Mouse (Mus musculus) liver, adult 2 months (tissue): Measurements from ENCODE around the gene C2cd5. TPM values are rescaled to one million over a fixed set of nuclear protein-coding genes. Genes with fewer than 3 reads are reported as not detected.

Experiments
- DNase-seq: peaks from one replicate; pipeline ENCODE4 v3.0.0-alpha.2; 2011; ENCODE audit warnings: low read depth, low spot score; ENCODE audit errors: extremely low read depth
- H3K27ac ChIP-seq: fragments of 200-500 bp; replicated peaks from 2 replicates; pipeline ENCODE4 v1.5.1; 2012; ENCODE audit warnings: low read depth, mild to moderate bottlenecking, control low read depth, inconsistent platforms, low read length; ENCODE audit not compliant: insufficient read depth
- H3K27me3 ChIP-seq: fragments of 200-500 bp; 2 replicates; pipeline ENCODE4 v1.6.1; 2012; ENCODE audit warnings: mild to moderate bottlenecking, moderate library complexity, low read length, inconsistent platforms; ENCODE audit not compliant: control insufficient read depth, insufficient read depth
- H3K36me3 ChIP-seq: fragments of 200-500 bp; 2 replicates; pipeline ENCODE4 v1.6.1; 2012; ENCODE audit warnings: low read length, inconsistent platforms; ENCODE audit not compliant: control insufficient read depth, insufficient read depth
- H3K4me1 ChIP-seq: fragments of 200-500 bp; 2 replicates; pipeline ENCODE4 v1.6.1; 2011; ENCODE audit warnings: low read length; ENCODE audit not compliant: control insufficient read depth, insufficient read depth
- H3K4me3 ChIP-seq: fragments of 200-500 bp; 2 replicates; pipeline ENCODE4 v1.5.1; 2011; ENCODE audit warnings: low read depth, mild to moderate bottlenecking, control low read depth, low read length, moderate library complexity; ENCODE audit not compliant: insufficient read depth
- H3K79me2 ChIP-seq: fragments of 200-500 bp; 2 replicates; pipeline ENCODE4 v1.6.1; 2012; ENCODE audit warnings: inconsistent platforms, mild to moderate bottlenecking, low read length, moderate library complexity; ENCODE audit not compliant: control insufficient read depth, insufficient read depth
- H3K9ac ChIP-seq: fragments of 200-500 bp; 2 replicates; pipeline ENCODE4 v1.6.1; 2012; ENCODE audit warnings: low read depth, mild to moderate bottlenecking, control low read depth, inconsistent platforms, low read length
- CTCF ChIP-seq: fragments of 200-500 bp; IDR thresholded peaks from 2 replicates; pipeline ENCODE4 v1.5.1; 2011; ENCODE audit warnings: low read depth, low read length, control low read depth
- POLR2A ChIP-seq: fragments of 200-500 bp; IDR thresholded peaks from 2 replicates; pipeline ENCODE4 v1.6.1; 2011; ENCODE audit warnings: low read length, control low read depth; ENCODE audit not compliant: insufficient read depth; ENCODE audit errors: extremely low read depth
- WGBS: fragments of 180-500 bp; shearing (Covaris S2); methylation state at CpG from one replicate; pipeline ENCODE4 v1.1.7; 2018; 5-methylcytosine and 5-hydroxymethylcytosine counted together
- polyA plus RNA-seq: library from polyadenylated mRNA; depleted of rRNA; stranded (reverse); fragments of >200 nt; gene quantifications from 2 replicates; pipeline ENCODE4 v1.2.3, GENCODE M21; 2012
- total RNA-seq: library from RNA; depleted of rRNA; stranded (reverse); fragments of >200 nt; gene quantifications from 2 replicates; pipeline ENCODE4 v1.2.3, GENCODE M21; 2014

The C2cd5 gene
- total and polyA plus RNA-seq, 2 experiments = 3.2 to 4.1 TPM

DNA sequence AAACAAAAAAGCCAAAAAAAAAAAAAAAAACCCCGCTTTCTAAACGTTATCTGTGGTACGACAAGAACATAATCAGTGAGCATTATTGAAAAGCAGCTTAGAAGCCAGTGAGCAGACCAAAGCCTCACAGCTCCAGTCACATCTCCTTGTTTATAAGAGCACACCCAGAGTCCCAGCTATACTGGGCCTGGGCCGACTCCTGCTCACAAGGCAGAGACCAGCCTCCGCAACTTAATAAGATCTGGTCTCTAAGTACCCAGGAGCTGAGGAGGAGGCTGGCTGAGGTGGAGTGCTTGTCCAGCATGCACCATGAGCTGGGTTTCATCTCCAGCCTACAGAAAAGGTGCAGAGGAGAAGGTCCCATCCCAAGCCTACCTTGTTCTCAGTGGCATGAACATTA lies 29.9 kb downstream of the C2cd5 start:
- peaks cover 3% of the 10 kb centered on the region for H3K36me3 ChIP-seq
- no peak for DNase-seq
- TF ChIP-seq POLR2A (no peak), CTCF (no peak)
- H3K4me1 ChIP-seq = peaks cover 3% of the 10 kb centered on the region; the same call in 1 of the 2 replicates
- H3K9ac ChIP-seq = no peak overlapping the region
- no peaks in the 10 kb centered on the region for H3K79me2 ChIP-seq
- no peak overlapping the region for H3K4me3 ChIP-seq
- H3K27me3 ChIP-seq = no peaks in the 10 kb centered on the region
- WGBS = 92% methylated on average over 5 of the region's 5 CpGs
- H3K27ac ChIP-seq = no peak overlapping the region

DNA sequence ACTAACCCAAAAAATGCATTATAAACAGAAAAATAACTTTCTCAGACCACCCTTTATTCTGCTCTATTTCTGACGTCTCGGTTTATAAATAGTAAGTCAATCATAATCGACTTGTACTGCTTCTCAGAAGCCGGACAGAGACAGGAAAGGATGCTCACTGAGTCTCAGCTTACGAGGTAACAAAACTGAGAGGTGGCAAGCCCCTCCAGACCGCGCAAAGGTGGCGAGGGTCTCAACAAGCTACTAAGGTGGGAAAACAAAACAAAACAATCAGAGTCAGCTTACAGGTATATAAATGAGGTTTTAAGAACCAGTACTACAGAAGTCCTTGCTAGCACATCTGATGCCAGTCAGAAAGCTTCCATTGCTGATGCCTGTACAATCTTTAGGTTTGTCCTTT lies 30.3 kb downstream of the C2cd5 start:
- Histone ChIP-seq H3K79me2 (no peaks in the 10 kb centered on the region), H3K4me3 (no peak overlapping the region), H3K27ac (no peak overlapping the region), H3K27me3 (no peaks in the 10 kb centered on the region), H3K4me1 (peaks cover 3% of the 10 kb centered on the region; the same call in 1 of the 2 replicates), H3K36me3 (peaks cover 3% of the 10 kb centered on the region), H3K9ac (no peak overlapping the region)
- no peak for DNase-seq
- WGBS = 95% methylated on average over 8 of the region's 8 CpGs
- TF ChIP-seq POLR2A (no peak), CTCF (no peak)

DNA sequence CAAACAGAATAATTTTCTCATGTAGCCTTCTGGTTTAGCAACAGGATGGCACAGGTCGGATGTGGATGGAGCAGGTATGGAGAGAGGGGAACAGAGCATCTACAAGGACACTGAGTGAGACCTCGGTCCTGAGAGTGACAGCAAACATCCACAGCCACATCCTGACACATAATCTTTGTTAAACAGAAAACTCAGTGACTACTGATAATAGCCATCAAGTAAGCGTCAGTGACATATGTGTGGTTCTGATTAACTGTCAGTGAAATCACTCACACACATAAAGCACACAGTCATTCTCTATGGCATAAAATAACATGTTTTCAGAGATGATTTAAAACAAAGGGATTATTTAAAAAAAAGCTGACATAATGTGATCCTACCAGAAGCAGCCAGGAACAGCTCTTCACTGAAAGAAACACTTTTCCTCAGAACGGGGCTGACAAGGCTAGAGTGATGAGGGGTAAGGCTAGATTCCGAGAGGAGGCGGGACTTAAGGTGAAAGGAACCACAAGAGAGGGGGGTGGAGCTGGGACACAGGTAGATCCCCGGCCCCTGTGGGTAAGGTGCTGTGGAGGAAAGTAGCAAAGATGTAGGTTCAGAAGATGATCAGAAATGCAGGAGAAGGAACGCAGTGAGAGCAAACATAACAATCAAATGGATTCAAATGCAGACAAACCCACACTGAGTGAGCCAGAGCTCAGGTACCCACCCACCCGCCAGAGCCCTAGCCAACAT lies 31.6 kb downstream of the C2cd5 start:
- Histone ChIP-seq H3K4me1 (peaks cover 3% of the 10 kb centered on the region; the same call in 1 of the 2 replicates), H3K9ac (no peak overlapping the region), H3K27ac (no peak overlapping the region), H3K4me3 (no peak overlapping the region), H3K79me2 (no peaks in the 10 kb centered on the region), H3K36me3 (peaks cover 2% of the 10 kb centered on the region; the same call in 1 of the 2 replicates), H3K27me3 (no peaks in the 10 kb centered on the region)
- DNase-seq = no peak
- TF ChIP-seq CTCF (no peak), POLR2A (no peak)
- 87% methylated on average over 9 of the region's 9 CpGs for WGBS

DNA sequence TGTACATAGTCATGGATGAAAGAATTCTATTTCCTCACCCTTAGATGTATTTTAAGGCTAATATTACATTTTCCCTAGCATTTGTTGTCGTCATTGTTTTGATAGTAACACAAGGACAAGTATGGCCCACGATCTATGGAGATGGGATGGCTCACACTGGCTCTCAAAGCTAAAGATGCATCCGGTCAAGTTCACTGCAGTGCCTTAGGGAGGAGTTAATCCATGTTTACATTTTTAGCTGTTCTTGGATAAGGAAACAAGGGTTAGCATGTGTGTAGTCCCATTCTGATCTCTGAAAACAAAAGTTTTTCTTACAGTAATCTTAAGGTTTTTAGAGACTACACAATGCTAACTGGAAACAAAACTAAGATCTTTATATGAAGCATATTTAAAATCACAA lies 32.3 kb downstream of the C2cd5 start:
- WGBS = 76% methylated on average over 3 of the region's 3 CpGs
- Histone ChIP-seq H3K4me3 (no peak overlapping the region), H3K79me2 (no peaks in the 10 kb centered on the region), H3K27ac (no peak overlapping the region), H3K4me1 (peaks cover 3% of the 10 kb centered on the region; the same call in 1 of the 2 replicates), H3K9ac (no peak overlapping the region), H3K27me3 (no peaks in the 10 kb centered on the region), H3K36me3 (no peaks in the 10 kb centered on the region)
- TF ChIP-seq POLR2A (no peak), CTCF (no peak)
- DNase-seq = no peak

DNA sequence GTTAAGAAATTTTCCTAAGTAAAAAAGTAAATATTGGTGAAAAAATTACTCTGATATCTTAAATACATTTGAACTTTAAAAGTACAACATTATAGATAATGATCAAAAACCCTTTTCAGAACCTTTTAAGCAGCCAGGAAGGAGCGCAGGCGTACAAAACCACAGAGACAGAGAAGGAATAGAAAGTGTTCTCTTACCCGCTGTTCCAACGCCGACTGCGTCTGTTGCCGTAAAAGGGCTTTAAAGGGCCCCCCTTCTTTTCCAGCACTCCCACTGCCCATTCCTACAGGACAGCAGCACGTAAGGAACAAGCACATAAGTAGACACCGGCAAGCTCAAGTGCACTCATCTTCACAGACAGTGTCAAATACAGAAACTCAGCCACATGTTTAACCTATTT lies 33.1 kb downstream of the C2cd5 start:
- Histone ChIP-seq H3K36me3 (no peaks in the 10 kb centered on the region), H3K4me1 (no peaks in the 10 kb centered on the region), H3K9ac (no peak overlapping the region), H3K27ac (no peak overlapping the region), H3K4me3 (no peak overlapping the region), H3K79me2 (no peaks in the 10 kb centered on the region), H3K27me3 (no peaks in the 10 kb centered on the region)
- no peak for TF ChIP-seq POLR2A
- TF ChIP-seq CTCF = no peak
- no peak for DNase-seq
- WGBS = 91% methylated on average over 9 of the region's 9 CpGs

DNA sequence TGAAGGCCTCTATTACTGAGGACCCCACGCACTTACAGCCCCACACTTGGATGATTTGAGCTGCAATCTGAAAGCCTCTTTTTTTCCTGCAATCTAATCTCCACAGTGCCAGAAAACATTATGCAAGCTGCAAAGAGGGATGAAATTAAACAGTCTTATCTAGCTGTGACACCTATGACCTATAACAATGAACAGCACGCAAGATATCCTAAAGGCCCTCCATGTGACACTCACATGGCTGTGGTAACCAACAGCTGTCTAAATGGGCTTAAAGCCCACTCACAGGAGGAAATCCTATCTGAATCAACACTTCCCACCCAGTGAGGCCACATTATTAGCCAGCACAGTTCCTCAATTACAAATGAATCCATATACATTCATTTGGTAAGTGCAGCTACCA lies 35.9 kb downstream of the C2cd5 start:
- H3K4me1 ChIP-seq = no peaks in the 10 kb centered on the region
- 54% methylated on average over 2 of the region's 2 CpGs for WGBS
- no peak overlapping the region for H3K27ac ChIP-seq
- H3K27me3 ChIP-seq = no peaks in the 10 kb centered on the region
- no peaks in the 10 kb centered on the region for H3K79me2 ChIP-seq
- no peak overlapping the region for H3K4me3 ChIP-seq
- H3K9ac ChIP-seq = no peak overlapping the region
- TF ChIP-seq CTCF (no peak), POLR2A (no peak)
- peaks cover 2% of the 10 kb centered on the region for H3K36me3 ChIP-seq
- no peak for DNase-seq
